Mouse (Mus musculus): ENCODE results near the gene Uhrf1.

Uhrf1 gene

DNA sequence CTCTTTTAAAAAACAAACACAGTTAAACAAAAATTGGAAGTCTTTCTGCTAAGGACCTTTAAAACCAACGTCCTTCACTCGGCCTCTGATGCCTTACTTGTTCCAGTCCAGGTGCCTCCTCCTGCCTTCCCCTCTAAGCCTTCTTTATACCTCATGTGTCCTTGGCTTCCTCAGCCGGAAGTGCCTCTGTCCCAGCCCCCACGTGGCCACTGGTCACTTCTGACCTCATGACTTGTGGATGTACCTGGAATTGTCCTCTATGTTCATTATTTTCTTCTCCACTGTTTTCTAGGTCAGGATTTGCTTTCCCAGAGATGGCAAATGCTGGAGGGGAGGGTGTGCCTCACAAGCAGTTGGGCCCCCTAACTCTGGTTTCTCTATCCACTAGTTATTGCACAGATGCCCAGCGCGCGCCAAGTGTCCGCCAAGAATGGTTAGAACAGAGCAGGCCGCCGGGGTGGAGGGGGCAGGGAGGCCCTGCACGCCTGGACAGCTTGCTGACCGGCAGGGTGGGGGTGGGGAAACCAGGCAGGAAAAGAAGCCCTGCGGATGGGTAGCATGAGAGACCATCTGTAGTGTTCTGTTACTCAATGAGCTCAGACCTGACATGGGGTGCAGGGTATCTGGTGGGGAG lies 641 bp upstream of the Uhrf1 start:
- DNase-seq: peak in 1 of 2 experiments; percentile 70

DNA sequence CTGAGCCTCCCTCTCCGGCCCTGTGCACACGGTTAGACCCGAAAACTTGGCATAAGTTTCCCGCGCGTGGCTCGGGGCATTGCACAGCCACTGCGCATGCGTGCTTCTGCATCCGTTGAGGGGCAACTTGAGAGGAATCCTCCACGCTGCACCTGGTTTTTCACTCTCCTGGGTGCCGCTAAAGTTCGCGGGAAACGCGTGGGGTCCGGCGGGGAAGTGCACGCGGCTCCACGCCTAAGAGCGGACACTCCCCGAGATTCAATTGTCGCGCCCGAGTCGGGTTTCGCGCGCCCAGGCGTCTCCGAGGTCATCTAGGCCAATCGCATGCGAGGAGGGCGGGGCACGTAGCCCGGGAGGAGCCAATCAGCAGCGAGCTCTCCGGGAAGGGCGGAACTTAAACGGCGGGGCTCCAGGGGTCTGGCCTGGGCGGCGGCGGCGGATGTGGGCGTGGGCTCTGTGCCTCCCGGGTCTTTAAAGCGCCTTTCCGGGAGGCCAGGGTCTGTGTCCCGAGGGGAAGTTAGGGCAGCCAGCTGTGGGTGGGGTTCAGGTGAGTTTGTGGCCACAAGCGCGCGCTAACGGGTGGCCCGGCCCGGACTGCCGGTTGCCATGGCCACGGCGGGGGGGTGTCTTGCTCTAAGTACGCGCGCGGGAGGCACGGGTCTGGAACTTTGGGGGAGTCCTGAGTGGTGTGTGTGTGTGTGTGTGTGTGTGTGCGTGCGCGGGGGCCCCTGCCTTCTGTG lies 896 bp downstream of the Uhrf1 start:
- peak; percentile 96 to 98 for DNase-seq

- DNase-seq: no peak
Observed at GRCm38 (mm10) chr17:56304718-56305117, 1.6 kb downstream of the Uhrf1 start.

- DNase-seq: no peak
Observed at GRCm38 (mm10) chr17:56305156-56305555, 2.0 kb downstream of the Uhrf1 start.

DNA sequence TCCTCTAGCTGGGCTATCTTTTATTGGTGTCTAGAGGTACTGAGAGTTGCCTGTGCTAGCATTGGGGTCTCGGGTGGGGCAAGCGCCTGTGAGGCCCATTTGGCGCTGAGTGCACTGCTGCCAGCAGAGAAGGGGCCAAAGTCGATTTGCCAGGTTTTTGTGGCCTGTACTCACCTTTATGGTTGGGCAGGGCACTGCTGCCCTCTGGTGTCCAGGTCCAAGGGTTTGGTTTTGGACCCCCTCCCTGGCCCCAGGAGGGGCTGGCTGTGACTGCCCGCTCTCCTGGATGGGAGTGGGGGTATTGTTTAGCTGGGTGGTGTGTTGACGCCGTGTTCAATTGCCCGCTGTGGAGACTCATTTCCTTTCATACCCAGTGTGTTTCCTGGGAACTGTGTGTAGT lies 2.7 kb downstream of the Uhrf1 start:
- DNase-seq: peak; percentile 54 to 77

DNA sequence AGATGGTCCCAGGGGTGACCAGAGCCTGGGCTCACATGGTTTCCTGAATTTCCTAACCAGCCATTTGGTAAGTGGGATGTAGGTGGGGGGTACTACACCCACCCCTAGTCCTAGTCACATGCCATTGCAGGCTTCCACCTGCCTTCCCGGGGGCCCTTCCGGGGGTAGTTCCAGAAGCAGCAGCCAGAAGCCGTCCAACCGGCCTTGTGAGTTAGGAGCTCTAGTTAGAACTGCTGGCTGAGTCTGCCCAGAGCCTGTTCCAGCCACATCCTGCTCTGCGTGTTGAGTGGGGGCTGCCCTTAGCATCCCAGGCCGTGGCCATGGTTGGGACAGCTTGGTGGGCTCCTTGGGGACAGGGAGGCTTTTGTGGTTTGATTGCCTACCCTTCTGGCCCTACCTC lies 5.0 kb downstream of the Uhrf1 start:
- peak; percentile 71 to 74 for DNase-seq

DNA sequence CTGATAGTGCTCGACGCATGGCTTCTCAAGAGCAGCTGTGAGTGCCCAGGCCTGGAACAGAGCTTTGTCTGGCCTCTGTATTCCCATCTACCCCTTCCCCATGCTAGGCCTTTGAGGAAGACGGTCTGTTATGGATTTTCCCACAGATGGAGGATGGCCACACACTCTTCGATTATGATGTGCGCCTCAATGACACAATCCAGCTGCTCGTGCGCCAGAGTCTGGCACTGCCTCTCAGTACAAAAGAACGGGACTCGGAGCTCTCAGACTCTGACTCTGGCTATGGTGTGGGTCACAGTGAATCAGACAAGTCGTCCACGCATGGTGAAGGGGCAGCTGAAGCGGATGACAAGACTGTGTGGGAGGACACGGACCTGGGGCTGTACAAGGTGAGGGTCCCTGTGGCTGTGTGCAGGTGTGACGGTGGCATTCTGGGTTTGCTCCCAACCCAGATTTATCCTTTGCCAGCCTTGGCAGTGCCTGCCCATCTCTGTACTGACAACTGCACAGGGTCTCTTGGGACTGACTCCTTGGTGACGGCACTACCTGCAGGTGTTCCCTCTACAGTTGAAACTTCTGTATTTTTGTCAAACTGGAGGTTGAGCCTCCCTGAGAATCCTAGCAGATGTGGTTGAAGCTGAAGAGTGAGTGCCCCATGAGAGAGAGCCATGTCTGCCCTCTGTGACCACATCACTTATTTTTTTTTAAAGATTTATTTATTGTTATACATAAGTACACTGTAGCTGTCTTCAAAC lies 6.2 kb downstream of the Uhrf1 start:
- DNase-seq: no peak

- no peak for DNase-seq
Observed at GRCm38 (mm10) chr17:56324419-56324818, 21.3 kb downstream of the Uhrf1 start.

- peak; percentile 99 for DNase-seq
Observed at GRCm38 (mm10) chr17:56325450-56326152, 22.5 kb downstream of the Uhrf1 start, which contains the start of gene Kdm4b. Gene Kdm4b, plus strand, starts transcription at chr17:56326062.

GRCm38 (mm10) chr17:56326153-56327147 lies 23.3 kb downstream of the Uhrf1 start:
- DNase-seq: peak in 1 of 2 experiments; percentile 45

DNA sequence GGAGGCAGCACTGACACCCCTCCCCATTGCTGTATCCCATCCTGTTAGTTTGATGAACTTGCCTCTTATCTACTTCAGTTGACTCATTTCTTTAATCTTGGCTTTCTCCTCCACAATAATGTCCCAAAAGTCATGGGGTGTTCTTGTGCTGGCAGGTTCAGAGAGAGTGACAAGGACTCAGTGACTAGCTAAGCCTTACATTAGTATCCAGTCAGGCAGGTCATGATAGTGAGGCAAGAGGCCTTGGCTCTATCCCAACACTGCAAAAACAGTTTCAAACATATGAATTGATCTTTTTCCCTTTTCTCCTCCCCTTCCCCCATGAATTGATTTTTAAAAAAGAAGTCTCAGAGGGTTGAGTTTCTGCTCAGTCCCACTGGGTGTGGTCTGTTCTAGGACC lies 26.1 kb downstream of the Uhrf1 start:
- DNase-seq: no peak

- no peak for DNase-seq
Observed at GRCm38 (mm10) chr17:56330345-56330744, 27.2 kb downstream of the Uhrf1 start.

GRCm38 (mm10) chr17:56331256-56331655 lies 28.1 kb downstream of the Uhrf1 start:
- DNase-seq: no peak

- DNase-seq: peak in 1 of 2 experiments; percentile 31
Observed at GRCm38 (mm10) chr17:56332987-56333386, 29.9 kb downstream of the Uhrf1 start.

- DNase-seq: peak; percentile 72 to 80
Observed at GRCm38 (mm10) chr17:56337190-56337589, 34.1 kb downstream of the Uhrf1 start.

DNA sequence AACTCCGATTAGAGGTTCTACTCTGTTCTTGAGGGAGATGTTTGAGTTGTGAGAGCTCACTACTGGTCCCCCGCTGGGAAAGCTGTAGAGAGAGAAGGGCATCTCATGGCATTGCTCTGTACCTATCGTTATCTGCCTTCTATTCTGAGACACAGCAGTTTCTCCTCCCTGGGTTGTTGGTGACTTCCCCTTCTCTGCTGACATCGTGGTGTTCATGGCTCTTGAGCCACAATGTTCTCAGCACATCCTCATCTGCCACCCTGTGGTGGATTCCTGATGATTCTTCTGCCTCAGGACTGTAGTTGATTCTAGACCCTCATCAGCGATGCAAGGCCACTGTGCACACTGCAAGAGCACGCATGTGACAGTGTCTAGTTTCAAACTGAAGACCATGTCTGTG lies 34.7 kb downstream of the Uhrf1 start:
- DNase-seq: no peak

DNA sequence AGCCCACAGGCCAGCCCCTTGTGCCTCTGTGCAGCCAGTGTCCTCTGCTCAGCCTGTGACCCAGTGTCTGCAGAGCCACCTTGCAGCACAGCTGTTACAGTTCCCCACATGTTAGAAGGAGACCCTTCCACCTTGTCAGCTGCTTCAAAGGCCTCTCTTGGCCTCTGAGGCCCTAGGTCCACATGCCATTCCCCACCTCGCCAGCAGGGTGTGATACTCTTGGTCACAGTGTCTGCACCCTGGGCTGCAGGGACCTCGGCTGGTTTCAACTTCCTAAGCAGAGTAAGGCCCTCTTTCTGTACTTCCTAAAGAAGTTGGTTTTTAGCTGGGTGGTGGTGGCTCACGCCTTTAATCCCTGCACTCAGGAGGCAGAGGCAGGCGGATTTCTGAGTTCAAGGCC lies 35.8 kb downstream of the Uhrf1 start:
- peak; percentile 44 to 75 for DNase-seq

DNA sequence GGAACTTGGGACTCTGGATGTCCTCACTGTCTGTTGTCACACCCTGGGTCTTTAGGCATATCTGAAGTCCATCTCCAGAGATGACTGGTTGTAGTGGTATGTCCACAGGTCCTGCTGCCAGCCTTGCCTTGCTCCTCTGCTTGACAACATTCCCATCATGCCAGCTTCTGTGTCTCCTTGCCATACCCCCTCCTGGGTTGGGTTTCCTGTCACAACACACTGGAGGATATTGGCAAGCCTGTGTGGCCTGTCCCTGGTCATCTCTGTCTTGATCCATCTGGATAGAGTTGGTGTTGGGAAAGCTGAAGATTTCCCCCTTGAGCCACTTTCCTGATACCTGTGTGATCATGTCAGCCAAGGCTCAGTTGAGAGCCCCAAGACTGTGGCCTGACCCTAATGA lies 37.6 kb downstream of the Uhrf1 start:
- no peak for DNase-seq

- DNase-seq: no peak
Observed at GRCm38 (mm10) chr17:56343466-56343865, 40.3 kb downstream of the Uhrf1 start.

DNA sequence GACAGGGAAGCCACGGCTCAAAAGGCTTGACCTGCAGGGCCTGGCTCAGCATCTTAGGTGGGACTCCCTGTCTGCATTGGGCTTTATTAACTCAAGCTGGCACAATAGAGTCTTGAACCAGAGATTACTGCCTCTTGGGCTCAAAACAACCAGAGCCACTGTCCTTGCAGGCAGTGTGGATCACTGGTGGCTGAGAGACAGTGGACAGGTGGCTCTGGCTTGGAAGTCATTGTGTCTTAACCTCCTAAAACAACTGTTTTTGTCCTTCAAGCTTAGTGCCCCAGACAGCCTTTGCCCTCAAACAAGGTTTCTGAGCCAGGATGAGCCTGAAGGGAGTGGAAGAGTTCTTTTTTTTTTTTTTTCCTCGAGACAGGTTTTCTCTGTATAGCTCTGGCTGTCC lies 42.2 kb downstream of the Uhrf1 start:
- no peak for DNase-seq

- DNase-seq: no peak
Observed at GRCm38 (mm10) chr17:56348128-56348527, 45.0 kb downstream of the Uhrf1 start.

- no peak for DNase-seq
Observed at GRCm38 (mm10) chr17:56348586-56348985, 45.5 kb downstream of the Uhrf1 start.
